Mouse (Mus musculus) liver, embryonic 16.5 days (tissue): ENCODE data around the gene Hsd17b14. TPM values are rescaled to one million over a fixed set of nuclear protein-coding genes. Genes with fewer than 3 reads are reported as not detected.
"Not testable (repeated sequence)": the region's sequence is repeated elsewhere in the genome, so short reads cannot be mapped to it uniquely, and the experiment has no call there.

Source experiments
- ATAC-seq: fragments of 200-750 bp; cut with Nextera tagmentation; 2 replicates; pipeline ENCODE4 v1.8.0; 2017; ENCODE audit warnings: low read depth, mild to moderate bottlenecking, moderate number of reproducible peaks, moderate library complexity
- H3K27ac ChIP-seq: fragments of 300-500 bp; sonication (generic); 2 replicates; pipeline ENCODE4 v1.5.1; 2014; ENCODE audit warnings: mild to moderate bottlenecking, low read length
- H3K27me3 ChIP-seq: fragments of 300-500 bp; sonication (generic); 2 replicates; pipeline ENCODE4 v1.6.1; 2014; ENCODE audit warnings: low read depth, low read length, mixed read lengths; ENCODE audit not compliant: control insufficient read depth, insufficient read depth
- H3K36me3 ChIP-seq: fragments of 300-500 bp; sonication (generic); 2 replicates; pipeline ENCODE4 v1.6.1; 2014; ENCODE audit warnings: mild to moderate bottlenecking; ENCODE audit not compliant: control insufficient read depth, insufficient read depth
- H3K4me1 ChIP-seq: fragments of 300-500 bp; sonication (generic); 2 replicates; pipeline ENCODE4 v1.6.1; 2014; ENCODE audit warnings: low read depth, low read length, mixed read lengths; ENCODE audit not compliant: control insufficient read depth
- H3K4me2 ChIP-seq: fragments of 300-500 bp; sonication (generic); 2 replicates; pipeline ENCODE4 v1.6.1; 2014; ENCODE audit warnings: low read depth, low read length, mixed read lengths
- H3K4me3 ChIP-seq: fragments of 300-500 bp; sonication (generic); 2 replicates; pipeline ENCODE4 v1.5.1; 2014; ENCODE audit warnings: low read depth, mild to moderate bottlenecking, low read length
- H3K9ac ChIP-seq: fragments of 300-500 bp; sonication (generic); 2 replicates; pipeline ENCODE4 v1.6.1; 2014; ENCODE audit warnings: low read depth, low read length
- H3K9me3 ChIP-seq: fragments of 300-500 bp; sonication (generic); replicated peaks from 2 replicates; pipeline ENCODE4 v1.6.1; 2016; ENCODE audit warnings: low read length; ENCODE audit not compliant: control insufficient read depth
- WGBS: fragments of 180-500 bp; shearing (Covaris S2); extraction: QIAGEN DNeasy Blood & Tissue Kit; methylation state at CpG from one replicate; pipeline ENCODE4 v1.1.7; 2014; ENCODE audit not compliant: insufficient replicate concordance; 5-methylcytosine and 5-hydroxymethylcytosine counted together
- polyA plus RNA-seq: library from polyadenylated mRNA; unstranded; fragments of >200 nt; fragmentation: Nextera tagmentation; extraction: Ambion mirVana; gene quantifications from 2 replicates; pipeline ENCODE4 v1.2.1, GENCODE M21; 2015

Hsd17b14 gene
- polyA plus RNA-seq, 1 experiment from 2014 or later = 1.8 TPM

- 0% methylated on average over 54 of the region's 54 CpGs for WGBS
- H3K27ac ChIP-seq = peak within 1 kb of the TSS; percentile 100
- peak within 1 kb of the TSS; percentile 86 for H3K4me3 ChIP-seq
- peak; percentile 71 for ATAC-seq
- H3K4me2 ChIP-seq = peak within 1 kb of the TSS; percentile 75
- peak within 1 kb of the TSS; percentile 96 for H3K9ac ChIP-seq
- no peaks in the 10 kb centered on the region for H3K9me3 ChIP-seq
- peaks cover 24% of the 10 kb centered on the region for H3K36me3 ChIP-seq
- no peaks in the 10 kb centered on the region; the same call in 1 of the 2 replicates for H3K27me3 ChIP-seq
- peaks cover 16% of the 10 kb centered on the region for H3K4me1 ChIP-seq
Measured at GRCm38 (mm10) chr7:45525809-45526473, 28.8 kb upstream of the Hsd17b14 start, which contains the start of the genes Ppp1r15a and Plekha4. TSS of gene Ppp1r15a (minus strand) at chr7:45526268. TSS of gene Plekha4 (plus strand) at chr7:45526330.

GRCm38 (mm10) chr7:45526474-45527120, 28.1 kb upstream of the Hsd17b14 start:
- WGBS = 16% methylated on average over 7 of the region's 7 CpGs
- H3K27ac ChIP-seq = peak overlapping the region; percentile 100
- H3K9ac ChIP-seq = peak overlapping the region; percentile 96
- H3K4me2 ChIP-seq = peak overlapping the region; percentile 75
- H3K36me3 ChIP-seq = peaks cover 23% of the 10 kb centered on the region
- peaks cover 12% of the 10 kb centered on the region for H3K4me1 ChIP-seq
- peak overlapping the region; percentile 86 for H3K4me3 ChIP-seq
- no peak for ATAC-seq
- H3K9me3 ChIP-seq = no peaks in the 10 kb centered on the region
- H3K27me3 ChIP-seq = no peaks in the 10 kb centered on the region; the same call in 1 of the 2 replicates

- peak overlapping the region; percentile 75 for H3K4me2 ChIP-seq
- 61% methylated on average over 6 of the region's 6 CpGs for whole genome bisulfite sequencing
- H3K27me3 ChIP-seq, ATAC-seq, H3K9me3 ChIP-seq: not testable (repeated sequence)
- H3K4me3 ChIP-seq = peak overlapping the region; percentile 86
- peak overlapping the region; percentile 100 for H3K27ac ChIP-seq
- H3K36me3 ChIP-seq = peaks cover 21% of the 10 kb centered on the region
- peaks cover 12% of the 10 kb centered on the region for H3K4me1 ChIP-seq
- peak overlapping the region; percentile 96 for H3K9ac ChIP-seq
Measured at GRCm38 (mm10) chr7:45527169-45527568, 27.5 kb upstream of the Hsd17b14 start.

GRCm38 (mm10) chr7:45529461-45529860, 25.2 kb upstream of the Hsd17b14 start:
- 5% methylated on average over 6 of the region's 6 CpGs for WGBS
- H3K9me3 ChIP-seq = no peaks in the 10 kb centered on the region
- peaks cover 2% of the 10 kb centered on the region for H3K36me3 ChIP-seq
- no peak overlapping the region for H3K9ac ChIP-seq
- H3K4me1 ChIP-seq = peaks cover 10% of the 10 kb centered on the region
- ATAC-seq = no peak
- no peaks in the 10 kb centered on the region; the same call in 1 of the 2 replicates for H3K27me3 ChIP-seq
- H3K27ac ChIP-seq = no peak overlapping the region
- no peak overlapping the region for H3K4me3 ChIP-seq
- no peak overlapping the region for H3K4me2 ChIP-seq

GRCm38 (mm10) chr7:45530643-45531042, 24.1 kb upstream of the Hsd17b14 start:
- Histone ChIP-seq H3K27me3 (no peaks in the 10 kb centered on the region; the same call in 1 of the 2 replicates), H3K4me3 (no peak overlapping the region), H3K27ac (no peak overlapping the region), H3K36me3 (no peaks in the 10 kb centered on the region), H3K9ac (no peak overlapping the region), H3K4me1 (peaks cover 10% of the 10 kb centered on the region), H3K9me3 (no peaks in the 10 kb centered on the region), H3K4me2 (no peak overlapping the region)
- WGBS = 56% methylated on average over 2 of the region's 2 CpGs
- no peak for ATAC-seq

GRCm38 (mm10) chr7:45535676-45536075, 19.0 kb upstream of the Hsd17b14 start:
- H3K4me1 ChIP-seq = no peaks in the 10 kb centered on the region; the same call in 1 of the 2 replicates
- ATAC-seq = no peak

GRCm38 (mm10) chr7:45537602-45538001, 17.1 kb upstream of the Hsd17b14 start:
- no peak for ATAC-seq
- Histone ChIP-seq H3K4me2 (peak overlapping the region; percentile 66), H3K27ac (no peak overlapping the region), H3K27me3 (peaks cover 8% of the 10 kb centered on the region), H3K4me3 (no peak overlapping the region), H3K9ac (no peak overlapping the region), H3K36me3 (no peaks in the 10 kb centered on the region), H3K9me3 (no peaks in the 10 kb centered on the region), H3K4me1 (no peaks in the 10 kb centered on the region; the same call in 1 of the 2 replicates)
- WGBS = 68% methylated on average over 10 of the region's 10 CpGs

More at GRCm38 (mm10) chr7:45535676-45536075, 19.0 kb upstream of the Hsd17b14 start:
- H3K36me3 ChIP-seq = no peaks in the 10 kb centered on the region
- H3K27ac ChIP-seq = no peak overlapping the region
- H3K9ac ChIP-seq = no peak overlapping the region
- no peak overlapping the region for H3K4me3 ChIP-seq
- H3K4me2 ChIP-seq = no peak overlapping the region
- no peaks in the 10 kb centered on the region for H3K9me3 ChIP-seq
- WGBS = 79% methylated on average over 1 of the region's 1 CpGs
- peaks cover 8% of the 10 kb centered on the region for H3K27me3 ChIP-seq

- ATAC-seq = peak; percentile 62
- Histone ChIP-seq H3K27ac (no peak overlapping the region), H3K27me3 (peaks cover 8% of the 10 kb centered on the region), H3K4me3 (peak overlapping the region; percentile 53), H3K9me3 (no peaks in the 10 kb centered on the region), H3K4me2 (peak overlapping the region; percentile 66), H3K36me3 (no peaks in the 10 kb centered on the region), H3K9ac (peak overlapping the region; percentile 47; the same call in 1 of the 2 replicates), H3K4me1 (no peaks in the 10 kb centered on the region; the same call in 1 of the 2 replicates)
- WGBS = 8% methylated on average over 29 of the region's 29 CpGs
Measured at GRCm38 (mm10) chr7:45538163-45539041, 16.3 kb upstream of the Hsd17b14 start.
